Mouse (Mus musculus): ENCODE data around the gene Ssu72.

DNA sequence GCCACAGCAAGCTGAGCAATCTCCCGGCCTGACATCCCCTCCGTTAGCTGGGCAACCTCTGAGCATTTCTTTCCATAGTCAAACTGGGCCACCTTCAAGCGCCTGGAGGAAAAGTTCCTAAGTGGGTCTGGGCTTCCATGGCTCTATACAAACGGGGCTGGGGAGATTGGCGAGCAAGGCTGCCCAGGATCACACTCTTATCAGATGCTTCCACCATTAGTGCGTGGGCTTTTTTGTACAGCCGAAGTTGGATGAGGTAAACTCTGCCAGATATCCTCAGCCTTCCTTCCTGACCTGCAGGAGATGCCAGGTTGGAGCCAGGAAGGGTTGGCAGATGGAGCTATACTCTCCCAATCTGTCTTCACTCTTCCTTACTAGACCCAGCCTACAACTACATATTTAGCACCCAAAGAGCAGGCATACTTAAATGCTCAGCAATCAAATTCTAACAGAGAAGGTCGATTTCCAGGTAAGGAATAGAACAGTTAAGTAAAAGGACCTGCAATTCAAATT is 41.5 kb downstream of the Ssu72 start:
- TF ChIP-seq GATA1 (IDR thresholded peaks at IDR 0.05; ENCODE audit: borderline replicate concordance, low read length) (no peak), FLI1 (IDR thresholded peaks at IDR 0.05; ENCODE audit: low read length) (no peak)
